Mouse (Mus musculus) spleen, embryonic (tissue): ENCODE data around the gene Pbx4.

Source experiments
- CTCF ChIA-PET: fragments of 350-600 bp; sonication (Branson Sonifier 250); formaldehyde crosslinking; loops from one replicate; lab custom pipeline; 2022; lab: Charles Lee

Pbx4 gene

DNA sequence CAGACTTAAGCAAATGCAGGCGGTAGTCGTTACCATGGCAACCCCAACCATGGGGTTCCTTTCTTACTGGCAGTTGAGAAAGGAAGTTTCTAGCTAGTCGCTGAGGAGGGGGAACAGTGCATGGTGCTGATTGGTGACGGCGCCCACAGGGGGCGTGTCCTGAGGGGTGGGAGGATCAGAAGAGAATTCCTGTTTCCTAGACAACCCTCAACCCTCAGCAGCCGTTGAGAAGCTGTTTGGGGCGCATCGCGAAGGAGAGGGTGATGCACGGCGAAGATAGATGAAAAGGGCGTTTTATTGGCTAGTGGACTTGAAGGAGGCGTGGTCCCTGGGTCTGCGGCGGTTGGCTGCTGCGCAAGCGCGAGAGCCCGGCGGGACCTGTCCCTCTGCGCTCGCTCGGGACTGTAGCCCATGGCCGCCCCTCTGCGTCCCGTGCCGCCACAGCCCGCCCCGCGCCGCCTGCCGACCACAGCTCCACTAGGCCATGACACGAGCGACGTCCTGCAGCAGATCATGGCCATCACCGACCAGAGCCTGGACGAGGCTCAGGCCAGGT lies at the start of gene Pbx4:
Gene Pbx4 (plus strand): TSS at position 194 of the 556 bp plus-strand sequence.
- CTCF ChIA-PET = interaction anchor here (0.6 kb wide), 1 partner anchor 113 kb away, joined by 7 read pairs; no protein-coding TSS in a partner anchor

DNA sequence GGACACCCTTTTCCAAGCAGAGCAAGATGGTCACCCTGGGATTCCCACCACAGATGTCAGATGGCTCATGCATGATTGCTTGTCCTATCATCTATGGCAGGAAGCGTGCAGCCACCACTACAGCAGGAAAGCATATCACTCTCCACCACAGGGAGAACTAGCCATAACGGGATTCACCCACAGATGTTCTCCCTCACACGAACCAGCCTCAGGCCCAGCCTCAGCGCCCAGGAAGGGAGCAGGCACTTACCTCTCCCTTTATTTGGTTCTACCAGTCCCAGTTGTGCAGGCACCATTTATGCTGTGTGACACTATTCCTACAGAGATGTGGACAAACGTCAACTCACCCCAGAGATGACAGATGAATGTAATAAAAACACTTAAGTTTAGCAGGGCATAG lies 43.2 kb upstream of the Pbx4 start:
- CTCF ChIA-PET = no interaction called here

DNA sequence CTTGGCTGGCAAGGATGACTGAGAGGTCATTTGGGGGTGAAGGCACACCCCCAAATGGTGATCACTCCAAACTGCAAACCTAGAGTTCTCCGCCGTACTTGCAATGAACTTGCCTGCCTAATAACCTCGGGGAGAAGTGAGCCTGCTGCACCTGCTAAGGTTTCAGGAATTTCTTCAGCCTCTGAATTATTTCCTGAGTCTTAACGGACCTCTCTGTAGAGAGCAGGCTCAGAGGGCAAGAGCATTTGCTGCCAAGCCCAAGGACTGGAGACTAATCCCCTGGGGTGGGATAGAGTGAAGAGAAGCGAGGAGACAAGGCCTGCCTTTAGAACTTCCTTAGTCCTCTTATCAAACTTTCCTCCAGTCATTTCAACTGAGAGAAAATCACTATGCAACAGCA lies 42.6 kb upstream of the Pbx4 start:
- CTCF ChIA-PET = no interaction called here

DNA sequence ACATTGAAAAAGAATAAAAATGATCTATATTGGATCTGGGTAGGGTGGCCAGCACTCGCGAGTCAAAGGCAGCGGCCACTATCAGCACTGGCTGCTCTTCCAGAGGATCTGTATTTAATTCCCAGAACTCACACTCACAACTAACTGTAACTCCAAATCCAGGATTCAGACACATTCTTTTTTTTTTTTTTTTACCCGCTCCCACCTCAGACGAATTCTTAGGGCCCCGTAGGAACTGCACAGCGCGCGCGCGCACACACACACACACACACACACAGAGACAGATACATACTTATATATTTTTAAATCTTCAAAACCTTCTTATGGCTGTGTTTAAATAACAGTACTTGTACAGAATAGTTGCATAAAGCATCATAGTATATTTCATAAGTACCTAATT lies 41.9 kb upstream of the Pbx4 start:
- CTCF ChIA-PET = no interaction called here

DNA sequence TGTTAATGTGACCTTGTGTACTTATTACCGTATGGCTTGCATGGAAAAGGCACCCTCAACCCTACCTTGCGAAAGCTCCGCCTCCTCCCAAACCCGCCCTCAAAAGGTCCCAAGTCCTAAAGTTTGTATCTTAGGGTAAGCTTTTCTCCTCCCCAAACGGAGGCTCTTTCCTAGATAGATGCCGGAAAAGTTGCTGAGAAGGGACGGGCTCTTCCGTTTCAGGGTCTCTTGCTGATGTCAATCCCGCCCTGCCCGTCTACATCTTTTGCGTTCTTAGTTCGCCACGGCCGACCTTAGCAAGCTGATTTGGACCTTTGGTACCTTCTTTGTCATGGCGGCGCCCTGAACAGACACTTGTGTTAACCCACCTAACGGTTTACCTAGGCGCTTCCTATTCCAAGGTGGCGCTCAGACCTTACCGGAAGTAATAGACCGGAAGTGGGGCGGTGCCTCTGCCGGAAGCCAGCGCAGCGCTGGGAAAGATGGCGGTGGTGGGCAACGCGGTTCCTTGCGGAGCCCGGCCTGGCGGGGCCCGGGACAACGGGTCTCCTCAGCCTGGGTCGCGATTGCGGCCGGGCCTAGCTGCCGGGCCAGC lies 41.4 kb upstream of the Pbx4 start, which contains the start of the genes Atp13a1 and Zfp866:
Gene Atp13a1 (plus strand): TSS at position 391 of the 595 bp plus-strand sequence.
Gene Zfp866 (minus strand): TSS at position 406 of the 595 bp plus-strand sequence.
- CTCF ChIA-PET = no interaction called here

DNA sequence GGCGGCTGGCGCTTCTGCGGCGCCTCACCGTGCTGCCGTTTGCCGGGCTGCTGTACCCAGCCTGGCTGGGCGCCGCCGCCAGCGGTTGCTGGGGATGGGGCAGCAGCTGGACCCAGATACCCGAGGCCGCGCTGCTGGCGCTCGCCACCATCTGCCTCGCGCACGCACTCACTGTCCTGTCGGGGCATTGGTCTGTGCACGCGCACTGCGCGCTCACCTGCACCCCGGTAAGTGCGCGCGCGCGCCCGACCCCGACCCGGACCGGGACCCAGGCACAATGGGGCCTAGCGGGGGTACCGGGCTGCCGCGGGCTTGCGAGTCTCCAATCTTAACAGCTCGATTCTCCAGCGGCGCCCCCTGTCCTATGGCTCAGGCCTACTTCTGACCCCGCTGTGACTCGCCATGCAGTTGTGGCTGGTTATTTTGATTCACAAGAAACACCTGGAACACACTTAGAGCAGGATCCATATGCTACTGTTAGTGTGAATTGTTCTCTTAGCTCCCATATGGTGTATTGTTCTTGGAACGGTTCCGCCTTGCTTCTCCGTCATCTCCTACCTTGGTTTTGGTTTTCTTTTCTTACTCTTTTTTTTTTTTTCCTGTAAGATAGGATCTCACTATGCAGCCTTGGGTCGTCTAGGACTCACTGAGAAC lies 40.7 kb upstream of the Pbx4 start:
- CTCF ChIA-PET = interaction anchor here (0.6 kb wide), 1 partner anchor 441 kb away, joined by 4 read pairs; no protein-coding TSS in a partner anchor

DNA sequence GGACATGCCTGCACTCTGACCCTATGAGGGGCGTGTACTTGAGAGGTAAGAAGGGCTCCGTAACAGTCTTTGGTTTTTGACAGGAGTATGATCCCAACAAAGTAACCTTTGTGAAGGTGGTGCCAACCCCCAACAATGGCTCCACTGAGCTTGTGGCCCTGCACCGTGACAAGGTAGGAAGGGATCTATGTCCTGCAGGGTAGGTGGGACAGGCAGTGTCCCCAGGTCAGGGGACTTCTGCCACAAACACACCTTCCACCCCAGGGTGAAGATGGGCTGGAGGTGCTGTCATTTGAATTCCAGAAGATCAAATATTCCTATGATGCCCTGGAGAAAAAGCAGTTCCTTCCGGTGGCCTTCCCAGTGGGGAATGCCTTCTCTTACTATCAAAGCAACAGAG lies 38.6 kb upstream of the Pbx4 start:
- CTCF ChIA-PET = interaction anchor here (0.6 kb wide), 1 partner anchor 12 kb away, joined by 6 read pairs; no protein-coding TSS in a partner anchor

DNA sequence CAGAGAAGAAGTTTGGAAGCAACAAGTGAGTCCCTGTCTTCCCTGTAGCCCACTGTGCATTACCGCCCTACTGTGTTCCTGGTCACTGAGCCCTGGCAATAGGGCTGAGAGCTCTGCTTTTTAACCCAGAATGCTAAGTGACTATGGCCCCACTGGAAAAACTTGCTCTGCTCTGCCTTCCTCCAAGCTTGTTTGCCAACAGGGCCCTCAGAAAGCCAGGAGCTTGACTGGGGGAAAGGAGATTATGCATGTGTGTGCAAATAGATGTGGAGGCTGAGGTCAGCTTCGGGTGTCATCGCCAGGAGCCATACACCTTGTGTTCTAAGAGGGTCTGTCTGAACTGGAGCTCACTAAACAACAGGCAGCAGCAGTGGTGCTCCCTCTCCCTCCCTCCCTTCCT lies 38.2 kb upstream of the Pbx4 start:
- CTCF ChIA-PET = no interaction called here

DNA sequence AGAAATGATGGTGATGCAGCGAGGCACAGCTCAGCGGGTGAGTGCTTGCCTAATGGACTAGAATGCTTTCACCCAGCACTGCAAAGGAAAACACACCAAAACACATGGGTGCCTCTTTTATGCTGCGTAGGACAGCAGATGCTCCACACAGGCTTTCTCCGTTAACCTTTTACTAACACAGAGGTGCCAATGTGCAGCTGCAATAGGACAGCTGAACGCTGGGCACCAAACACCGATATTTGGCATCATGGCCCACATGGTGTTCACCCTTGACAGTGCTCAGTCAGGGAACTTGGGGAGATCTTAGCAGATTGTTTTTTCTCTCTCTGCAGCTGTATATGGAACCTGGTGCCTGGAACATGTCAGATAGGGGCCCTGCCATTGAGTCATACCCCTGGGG lies 37.4 kb upstream of the Pbx4 start:
- CTCF ChIA-PET = no interaction called here

DNA sequence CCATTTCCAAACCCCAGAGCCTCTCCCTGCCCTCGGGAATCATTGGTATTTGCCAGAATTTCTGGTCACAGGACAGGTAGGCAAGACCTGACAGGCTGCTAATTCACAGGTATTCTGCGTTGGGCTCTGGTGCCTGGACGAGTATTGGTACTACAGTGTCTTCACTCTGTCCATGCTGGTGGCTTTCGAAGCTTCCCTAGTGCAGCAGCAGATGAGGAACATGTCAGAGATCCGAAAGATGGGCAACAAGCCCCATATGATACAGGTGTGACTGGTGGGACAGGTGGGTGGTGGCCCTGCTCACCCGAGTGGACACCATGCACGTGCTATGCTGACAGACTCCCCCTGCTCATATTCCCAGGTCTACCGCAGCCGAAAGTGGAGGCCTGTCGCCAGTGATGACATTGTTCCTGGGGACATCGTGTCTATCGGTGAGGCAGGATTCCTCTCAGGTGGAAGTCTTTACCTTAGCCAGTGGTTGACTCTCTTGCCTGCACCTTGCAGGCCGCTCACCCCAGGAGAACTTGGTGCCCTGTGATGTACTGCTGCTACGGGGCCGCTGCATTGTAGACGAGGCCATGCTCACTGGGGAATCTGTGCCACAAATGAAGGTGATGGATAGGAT lies 35.5 kb upstream of the Pbx4 start:
- CTCF ChIA-PET = interaction anchor here (0.6 kb wide), 1 partner anchor 47 kb away, joined by 3 read pairs; the partner anchor contains the start of gene Zfp963

DNA sequence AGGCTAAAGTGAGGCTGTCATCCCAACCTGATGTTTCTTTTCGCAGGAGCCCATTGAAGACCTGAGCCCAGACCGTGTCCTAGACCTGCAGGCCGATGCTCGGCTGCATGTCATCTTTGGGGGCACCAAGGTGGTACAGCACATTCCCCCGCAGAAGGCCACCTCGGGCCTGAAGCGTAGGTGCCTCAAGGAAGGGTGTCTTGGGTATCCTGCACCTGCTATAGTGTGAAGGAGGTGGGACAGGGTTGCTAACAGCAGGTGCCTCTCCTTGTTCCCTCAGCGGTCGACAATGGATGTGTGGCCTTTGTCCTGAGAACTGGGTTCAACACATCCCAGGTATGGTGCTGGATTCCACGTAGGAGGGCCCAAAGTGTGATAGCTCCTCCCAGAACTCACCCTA lies 34.6 kb upstream of the Pbx4 start:
- CTCF ChIA-PET = no interaction called here

DNA sequence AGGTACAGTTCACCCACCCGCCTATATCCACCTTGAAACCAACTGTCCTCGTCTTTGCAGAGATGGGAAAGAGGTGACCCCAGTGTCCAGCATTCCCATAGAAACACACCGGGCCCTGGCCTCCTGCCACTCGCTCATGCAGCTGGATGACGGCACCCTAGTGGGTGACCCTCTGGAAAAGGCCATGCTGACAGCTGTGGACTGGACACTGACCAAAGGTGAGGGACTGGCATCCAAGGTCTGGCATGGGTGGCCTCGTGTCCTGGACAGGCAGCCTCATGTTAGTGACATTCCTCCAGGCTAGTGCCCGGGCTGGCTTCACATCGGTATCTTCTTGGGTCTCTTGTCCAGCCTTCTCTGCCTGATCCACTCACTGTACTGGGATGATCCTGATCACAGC lies 33.0 kb upstream of the Pbx4 start:
- CTCF ChIA-PET = no interaction called here

DNA sequence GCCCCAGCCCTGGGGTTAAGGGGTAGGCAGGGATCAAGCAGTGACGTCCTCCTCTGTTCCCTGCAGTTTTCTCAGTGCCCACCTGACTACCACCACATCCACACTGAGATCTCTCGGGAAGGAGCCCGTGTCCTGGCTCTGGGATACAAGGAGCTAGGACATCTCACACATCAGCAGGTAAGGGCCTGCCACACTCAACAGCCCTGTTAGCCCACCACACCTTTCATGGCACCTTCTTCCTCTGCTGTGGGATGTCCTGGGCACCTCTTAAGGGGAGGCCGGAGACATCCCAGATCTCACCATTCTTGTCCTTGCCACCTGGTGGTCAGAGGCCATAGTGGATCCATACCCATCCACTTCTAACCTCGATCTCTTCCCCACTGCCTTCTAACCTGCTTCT lies 32.3 kb upstream of the Pbx4 start:
- CTCF ChIA-PET = no interaction called here

DNA sequence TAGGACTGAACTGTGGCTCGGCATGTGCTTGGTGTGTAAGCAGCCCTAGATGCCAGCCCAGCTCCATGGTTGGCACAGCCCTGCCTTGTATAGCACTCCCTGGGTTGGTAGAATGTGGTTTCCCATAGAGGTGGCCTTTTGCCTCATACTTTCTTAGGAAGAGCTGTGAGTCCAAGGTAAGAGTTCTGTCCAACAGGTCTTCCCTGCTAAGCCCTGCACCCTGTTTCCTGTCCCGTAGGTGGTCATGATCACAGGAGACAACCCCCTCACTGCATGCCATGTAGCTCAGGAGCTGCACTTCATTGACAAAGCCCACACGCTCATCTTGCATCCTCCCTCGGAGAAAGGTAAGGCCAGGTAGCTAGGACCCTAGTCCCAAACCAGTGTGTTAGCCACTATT lies 30.5 kb upstream of the Pbx4 start:
- CTCF ChIA-PET = no interaction called here

DNA sequence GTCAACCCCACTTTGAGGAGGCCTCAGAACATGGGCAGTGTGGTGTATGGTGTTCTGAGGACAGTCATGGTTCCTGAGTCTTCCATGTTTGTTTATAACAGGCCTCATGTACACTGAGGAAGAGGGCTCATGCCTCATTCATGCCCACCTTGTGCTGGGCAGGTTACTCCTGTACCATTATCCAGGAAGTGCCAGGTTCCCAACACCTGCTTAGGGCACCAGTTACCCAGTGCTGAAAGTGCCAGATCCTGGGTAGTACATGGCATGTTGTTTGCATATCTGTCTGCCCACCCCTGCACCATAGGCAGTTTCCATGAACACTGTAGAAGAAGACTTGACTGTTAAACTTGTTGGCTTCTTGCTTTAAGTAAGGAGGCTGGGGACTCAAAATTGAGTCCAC lies 30.1 kb upstream of the Pbx4 start:
- CTCF ChIA-PET = no interaction called here

DNA sequence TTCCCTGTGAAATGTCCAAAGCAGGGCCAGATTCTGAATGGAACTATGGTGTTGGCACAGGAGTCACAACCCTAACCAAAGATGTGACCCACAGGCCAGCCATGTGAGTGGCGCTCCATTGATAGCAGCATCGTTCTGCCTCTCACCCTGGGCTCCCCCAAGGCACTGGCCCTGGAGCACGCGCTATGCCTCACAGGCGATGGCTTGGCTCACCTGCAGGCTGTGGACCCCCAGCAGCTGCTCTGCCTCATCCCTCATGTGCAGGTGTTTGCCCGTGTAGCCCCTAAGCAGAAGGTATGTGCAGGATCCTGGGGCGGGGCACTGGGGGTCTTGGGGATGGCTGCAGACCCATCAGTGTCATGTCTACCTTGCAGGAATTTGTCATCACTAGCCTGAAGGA lies 28.9 kb upstream of the Pbx4 start:
- CTCF ChIA-PET = no interaction called here

DNA sequence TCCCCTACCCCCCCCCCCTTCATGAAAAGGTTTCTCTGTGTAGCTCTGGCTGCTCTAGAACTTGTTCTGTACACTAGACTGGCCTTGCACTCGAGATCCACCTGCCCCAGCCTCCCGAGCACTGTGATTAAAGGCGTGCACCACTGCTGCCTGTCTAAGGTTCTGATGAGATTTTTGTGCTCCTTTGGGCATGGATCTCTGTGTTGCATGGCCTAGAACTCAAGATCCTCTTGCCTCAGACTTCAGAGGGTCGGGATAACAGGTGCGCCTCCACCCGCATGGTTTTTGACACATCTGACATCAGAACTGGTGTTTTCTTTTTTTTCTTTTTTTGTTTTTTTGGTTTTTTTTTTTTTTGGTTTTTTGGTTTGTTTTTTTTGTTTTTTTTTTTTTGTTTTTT lies 27.8 kb upstream of the Pbx4 start:
- CTCF ChIA-PET = no interaction called here

DNA sequence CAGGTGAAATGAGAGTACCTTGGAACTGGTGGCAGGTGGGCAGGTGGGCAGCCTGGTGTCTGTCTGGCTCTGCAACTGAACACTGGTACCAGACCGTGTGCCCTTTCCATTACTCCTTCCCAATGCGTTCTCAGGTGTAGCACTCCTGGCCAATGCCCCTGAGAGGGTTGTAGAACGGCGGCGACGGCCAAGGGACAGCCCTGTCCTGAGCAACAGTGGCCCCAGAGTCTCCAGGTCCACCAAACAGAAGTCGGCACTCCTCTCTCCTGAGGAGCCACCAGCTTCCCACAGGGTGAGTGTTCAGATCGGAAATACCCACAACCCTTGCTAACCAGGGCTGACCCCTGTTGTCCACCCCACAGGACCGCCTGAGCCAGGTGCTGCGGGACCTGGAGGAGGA lies 27.2 kb upstream of the Pbx4 start:
- CTCF ChIA-PET = no interaction called here

DNA sequence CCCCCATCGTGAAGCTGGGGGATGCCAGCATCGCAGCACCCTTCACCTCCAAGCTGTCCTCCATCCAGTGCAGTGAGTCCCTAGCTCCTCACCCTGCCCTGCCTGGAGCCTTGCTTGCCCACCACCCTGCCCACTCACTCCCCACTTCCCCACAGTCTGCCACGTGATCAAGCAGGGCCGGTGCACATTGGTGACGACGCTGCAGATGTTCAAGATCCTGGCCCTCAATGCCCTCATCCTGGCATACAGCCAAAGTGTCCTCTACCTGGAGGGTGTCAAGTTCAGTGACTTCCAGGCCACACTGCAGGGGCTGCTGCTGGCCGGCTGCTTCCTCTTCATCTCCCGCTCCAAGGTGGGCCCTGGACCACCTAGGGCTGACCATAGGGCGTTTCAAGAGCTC lies 26.8 kb upstream of the Pbx4 start:
- CTCF ChIA-PET = no interaction called here

DNA sequence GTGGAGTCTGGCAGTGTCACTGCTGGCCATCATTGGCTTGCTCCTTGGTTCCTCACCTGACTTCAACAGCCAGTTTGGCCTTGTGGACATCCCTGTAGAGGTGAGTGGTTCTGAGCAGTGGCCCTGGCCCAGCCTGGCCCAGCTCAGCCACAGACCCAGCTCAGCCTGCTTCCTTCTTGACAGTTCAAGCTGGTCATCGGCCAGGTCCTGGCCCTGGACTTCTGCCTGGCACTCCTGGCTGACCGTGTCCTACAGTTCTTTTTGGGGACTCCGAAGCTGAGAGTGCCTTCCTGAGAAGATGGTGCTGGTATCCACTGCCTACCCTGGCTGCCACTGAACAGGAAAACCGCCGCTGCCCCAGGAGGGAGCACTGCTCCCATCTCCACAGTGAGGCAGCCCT lies 25.1 kb upstream of the Pbx4 start:
- CTCF ChIA-PET = no interaction called here

DNA sequence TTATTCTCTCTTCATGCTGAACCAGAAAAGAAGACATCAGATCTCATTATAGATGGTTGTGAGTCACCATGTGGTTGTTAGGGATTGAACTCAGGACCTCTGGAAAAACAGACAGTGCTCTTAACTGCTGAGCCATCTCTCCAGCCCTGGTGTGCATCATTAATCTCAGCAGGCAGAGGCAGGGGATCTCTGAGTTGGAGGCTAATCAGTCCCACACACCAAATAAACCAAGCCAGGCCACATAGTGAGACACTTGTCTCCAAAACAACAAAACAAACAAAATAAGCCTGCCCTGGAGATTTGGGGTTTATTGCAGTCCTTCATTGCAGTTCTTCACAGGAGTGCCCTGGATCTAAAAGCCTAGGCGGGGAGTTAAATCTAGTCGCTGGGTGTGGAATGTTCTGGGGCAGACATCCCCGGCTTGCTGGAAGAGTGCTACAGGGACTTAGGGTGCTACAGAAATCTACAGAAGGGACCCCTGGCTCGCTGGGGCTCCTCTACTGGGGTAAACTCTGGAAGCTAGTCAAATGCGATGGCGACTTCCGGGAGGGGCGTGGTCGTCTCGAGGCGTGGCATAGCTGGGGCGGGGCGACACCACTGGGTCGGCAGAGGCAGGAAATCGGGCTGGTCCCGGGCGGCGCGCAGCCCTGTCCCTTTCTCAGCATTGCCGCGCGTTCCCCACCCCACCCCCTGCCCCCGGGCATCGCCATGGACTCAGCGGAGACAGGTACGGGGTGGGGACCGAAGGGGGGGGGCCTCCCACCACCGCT lies 24.0 kb upstream of the Pbx4 start, which contains the start of gene Gmip:
Gene Gmip (plus strand): TSS at position 586 of the 770 bp plus-strand sequence.
- CTCF ChIA-PET = interaction anchor here (0.6 to 1.2 kb wide), 3 partner anchors 11 to 93 kb away, joined by 3 read pairs; partner anchors contain the start of gene Gm20422
